Mouse (Mus musculus) ES-Bruce4 (cell line): Measurements from ENCODE around the gene Cyp3a59.
"Not testable (repeated sequence)": the region's sequence is repeated elsewhere in the genome, so short reads cannot be mapped to it uniquely, and the experiment has no call there.

Source experiments
- CTCF ChIP-seq: IDR thresholded peaks from one replicate; pipeline ENCODE4 v1.8.1; 2011; ENCODE audit warnings: low read depth, low read length
- EP300 ChIP-seq: IDR thresholded peaks from 2 replicates; pipeline ENCODE4 v1.6.1; 2011; ENCODE audit warnings: low read depth, low read length; ENCODE audit not compliant: insufficient read depth

GRCm38 (mm10) chr5:146158326-146158725 is 79.3 kb downstream of the Cyp3a59 start:
- not testable (repeated sequence) for TF ChIP-seq CTCF, EP300
